Mouse (Mus musculus) olfactory bulb, adult 2 months (tissue): Measurements from ENCODE around the gene Egfl7.

ENCODE experiments used
- CTCF ChIP-seq: fragments of 200-500 bp; IDR thresholded peaks from 2 replicates; pipeline ENCODE4 v1.5.1; 2012; ENCODE audit warnings: low read depth, mild to moderate bottlenecking, low read length, moderate library complexity; ENCODE audit not compliant: insufficient read depth
- POLR2A ChIP-seq: fragments of 200-500 bp; IDR thresholded peaks from 2 replicates; pipeline ENCODE4 v1.6.1; 2012; ENCODE audit warnings: mild to moderate bottlenecking, low read depth, low read length, moderate library complexity; ENCODE audit not compliant: insufficient read depth

- no peak for TF ChIP-seq CTCF
- TF ChIP-seq POLR2A, result no peak
Measured at GRCm38 (mm10) chr2:26575378-26575777, 4.4 kb upstream of the Egfl7 start.
